Mouse (Mus musculus) testis, postnatal 14 days (tissue): ENCODE measurements around the gene Cyth3.

ENCODE experiments used
- DNase-seq: peaks from one replicate; pipeline ENCODE4 v3.0.0; 2021; ENCODE audit warnings: low spot score

The Cyth3 gene

GRCm38 (mm10) chr5:143706822-143707200 is 84.6 kb downstream of the Cyth3 start:
- no peak for DNase-seq

GRCm38 (mm10) chr5:143711326-143711725 is 89.1 kb downstream of the Cyth3 start:
- peak; percentile 43 for DNase-seq

- DNase-seq: no peak
Measured at GRCm38 (mm10) chr5:143712011-143712800, 90.0 kb downstream of the Cyth3 start.

- no peak for DNase-seq
Measured at GRCm38 (mm10) chr5:143721962-143722361, 99.7 kb downstream of the Cyth3 start.

- DNase-seq: peak; percentile 52
Measured at GRCm38 (mm10) chr5:143730915-143731314, 108.7 kb downstream of the Cyth3 start.

- DNase-seq: peak; percentile 69
Measured at GRCm38 (mm10) chr5:143731483-143732112, 109.4 kb downstream of the Cyth3 start.

GRCm38 (mm10) chr5:143732180-143732891 is 110.1 kb downstream of the Cyth3 start, which contains the start of gene Usp42:
Gene Usp42 (minus strand): TSS chr5:143732280.
- peak; percentile 96 for DNase-seq

- no peak for DNase-seq
Measured at GRCm38 (mm10) chr5:143749630-143750208, 127.5 kb downstream of the Cyth3 start.

- DNase-seq: no peak
Measured at GRCm38 (mm10) chr5:143755529-143756141, 133.4 kb downstream of the Cyth3 start.

GRCm38 (mm10) chr5:143757755-143758443 is 135.7 kb downstream of the Cyth3 start:
- peak; percentile 88 for DNase-seq

GRCm38 (mm10) chr5:143759554-143759953 is 137.3 kb downstream of the Cyth3 start:
- DNase-seq: no peak
